Mouse (Mus musculus): ENCODE results near the gene Abhd16b. TPM values are rescaled to one million over a fixed set of nuclear protein-coding genes. Genes with fewer than 3 reads are reported as not detected.
A peak's percentile ranks its signal among the peaks of the same experiment; 100 is the strongest.

Gene Abhd16b
- polyA plus RNA-seq (2016; fragmentation: Nextera tagmentation; extraction: Ambion mirVana), result 0.10 TPM in 1 of 2 replicates, not detected in the other

- Histone ChIP-seq H3K4me2 (no peak within 1 kb of the TSS), H3K4me3 (replicated peaks) (no peak within 1 kb of the TSS), H3K36me3 (replicated peaks) (no peaks in the 10 kb centered on the region), H3K27me3 (no peaks in the 10 kb centered on the region), H3K9ac (no peak within 1 kb of the TSS), H3K9me3 (no peaks in the 10 kb centered on the region), H3K4me1 (peaks cover 15% of the 10 kb centered on the region), H3K27ac (no peak within 1 kb of the TSS)
- ATAC-seq (ENCODE audit: low FRiP score), result no peak
- 85% methylated on average over 31 of the region's 31 CpGs for WGBS
Measured at GRCm38 (mm10) chr2:181493156-181493927, at the start of gene Abhd16b. TSS of gene Abhd16b (plus strand) at chr2:181493206.

GRCm38 (mm10) chr2:181452181-181452580 lies 40.8 kb upstream of the Abhd16b start:
- WGBS, result 78% methylated on average over 4 of the region's 4 CpGs
- Histone ChIP-seq H3K27me3 (peaks cover 3% of the 10 kb centered on the region), H3K36me3 (replicated peaks) (no peaks in the 10 kb centered on the region), H3K4me1 (peaks cover 2% of the 10 kb centered on the region; the same call in 1 of the 2 replicates), H3K9ac (no peak overlapping the region), H3K9me3 (no peaks in the 10 kb centered on the region), H3K4me3 (replicated peaks) (no peak overlapping the region), H3K4me2 (no peak overlapping the region), H3K27ac (no peak overlapping the region)
- no peak for ATAC-seq (ENCODE audit: low FRiP score)

GRCm38 (mm10) chr2:181453274-181453673 lies 39.7 kb upstream of the Abhd16b start:
- Histone ChIP-seq H3K4me1 (peaks cover 11% of the 10 kb centered on the region), H3K27me3 (peaks cover 11% of the 10 kb centered on the region), H3K36me3 (replicated peaks) (no peaks in the 10 kb centered on the region), H3K9ac (no peak overlapping the region), H3K27ac (no peak overlapping the region), H3K4me2 (no peak overlapping the region), H3K9me3 (no peaks in the 10 kb centered on the region), H3K4me3 (replicated peaks) (no peak overlapping the region)
- no peak for ATAC-seq (ENCODE audit: low FRiP score)
- WGBS, result 44% methylated on average over 1 of the region's 1 CpGs

GRCm38 (mm10) chr2:181455899-181456298 lies 37.1 kb upstream of the Abhd16b start:
- Histone ChIP-seq H3K4me1 (peaks cover 26% of the 10 kb centered on the region), H3K36me3 (replicated peaks) (no peaks in the 10 kb centered on the region), H3K9ac (no peak overlapping the region), H3K27ac (no peak overlapping the region), H3K4me3 (replicated peaks) (no peak overlapping the region), H3K4me2 (no peak overlapping the region), H3K9me3 (no peaks in the 10 kb centered on the region), H3K27me3 (peaks cover 25% of the 10 kb centered on the region)
- 76% methylated on average over 2 of the region's 2 CpGs for WGBS
- ATAC-seq (ENCODE audit: low FRiP score), result no peak

- 3% methylated on average over 15 of the region's 15 CpGs for WGBS
- H3K27ac ChIP-seq, result no peak overlapping the region
- H3K4me3 ChIP-seq (replicated peaks), result peak overlapping the region; percentile 99
- H3K27me3 ChIP-seq, result peaks cover 38% of the 10 kb centered on the region
- H3K4me2 ChIP-seq, result peak overlapping the region; percentile 99
- no peaks in the 10 kb centered on the region for H3K9me3 ChIP-seq
- ATAC-seq (ENCODE audit: low FRiP score), result no peak
- H3K36me3 ChIP-seq (replicated peaks), result no peaks in the 10 kb centered on the region
- H3K4me1 ChIP-seq, result peaks cover 29% of the 10 kb centered on the region
- peak overlapping the region; percentile 84 for H3K9ac ChIP-seq
Measured at GRCm38 (mm10) chr2:181457831-181458230, 35.2 kb upstream of the Abhd16b start.

GRCm38 (mm10) chr2:181458411-181459152 lies 34.4 kb upstream of the Abhd16b start:
- under 1% methylated on average over 47 of the region's 72 CpGs for WGBS
- peak overlapping the region; percentile 99 for H3K4me2 ChIP-seq
- peak overlapping the region; percentile 84 for H3K9ac ChIP-seq
- no peaks in the 10 kb centered on the region for H3K9me3 ChIP-seq
- H3K27ac ChIP-seq, result peak overlapping the region; percentile 71
- H3K4me3 ChIP-seq (replicated peaks), result peak overlapping the region; percentile 99
- peaks cover 34% of the 10 kb centered on the region for H3K4me1 ChIP-seq
- H3K36me3 ChIP-seq (replicated peaks), result no peaks in the 10 kb centered on the region
- peaks cover 42% of the 10 kb centered on the region for H3K27me3 ChIP-seq
- ATAC-seq (ENCODE audit: low FRiP score), result peak; percentile 31

- peak; percentile 91 for ATAC-seq (ENCODE audit: low FRiP score)
- H3K9me3 ChIP-seq, result no peaks in the 10 kb centered on the region
- peaks cover 34% of the 10 kb centered on the region for H3K4me1 ChIP-seq
- peak within 1 kb of the TSS; percentile 99 for H3K4me2 ChIP-seq
- peaks cover 47% of the 10 kb centered on the region for H3K27me3 ChIP-seq
- H3K9ac ChIP-seq, result peak within 1 kb of the TSS; percentile 84
- H3K27ac ChIP-seq, result peak within 1 kb of the TSS; percentile 71
- H3K36me3 ChIP-seq (replicated peaks), result no peaks in the 10 kb centered on the region
- peak within 1 kb of the TSS; percentile 99 for H3K4me3 ChIP-seq (replicated peaks)
- under 1% methylated on average over 38 of the region's 83 CpGs for WGBS
Measured at GRCm38 (mm10) chr2:181459153-181459672, 33.8 kb upstream of the Abhd16b start, which contains the start of gene Zbtb46. TSS of gene Zbtb46 (minus strand) at chr2:181459426.

GRCm38 (mm10) chr2:181459673-181460621 lies 33.1 kb upstream of the Abhd16b start:
- Histone ChIP-seq H3K4me3 (replicated peaks) (peak overlapping the region; percentile 99), H3K4me1 (peaks cover 34% of the 10 kb centered on the region), H3K36me3 (replicated peaks) (no peaks in the 10 kb centered on the region), H3K27me3 (peaks cover 53% of the 10 kb centered on the region), H3K9ac (peak overlapping the region; percentile 84), H3K27ac (0 out of 2 replicates have a peak overlapping the region, but pooled peaks have one; percentile 37), H3K9me3 (no peaks in the 10 kb centered on the region), H3K4me2 (peak overlapping the region; percentile 99)
- ATAC-seq (ENCODE audit: low FRiP score), result peak; percentile 69
- WGBS, result under 1% methylated on average over 70 of the region's 71 CpGs

- peaks cover 53% of the 10 kb centered on the region for H3K27me3 ChIP-seq
- H3K9ac ChIP-seq, result no peak overlapping the region
- H3K9me3 ChIP-seq, result no peaks in the 10 kb centered on the region
- peaks cover 34% of the 10 kb centered on the region for H3K4me1 ChIP-seq
- WGBS, result 97% methylated on average over 1 of the region's 1 CpGs
- no peak overlapping the region for H3K27ac ChIP-seq
- H3K4me2 ChIP-seq, result no peak overlapping the region
- ATAC-seq (ENCODE audit: low FRiP score), result no peak
- H3K4me3 ChIP-seq (replicated peaks), result no peak overlapping the region
- no peaks in the 10 kb centered on the region for H3K36me3 ChIP-seq (replicated peaks)
Measured at GRCm38 (mm10) chr2:181461536-181462100, 31.4 kb upstream of the Abhd16b start.

GRCm38 (mm10) chr2:181462604-181463003 lies 30.4 kb upstream of the Abhd16b start:
- H3K27ac ChIP-seq, result no peak overlapping the region
- peaks cover 48% of the 10 kb centered on the region for H3K27me3 ChIP-seq
- H3K36me3 ChIP-seq (replicated peaks), result no peaks in the 10 kb centered on the region
- no peak for ATAC-seq (ENCODE audit: low FRiP score)
- H3K9me3 ChIP-seq, result no peaks in the 10 kb centered on the region
- H3K4me1 ChIP-seq, result peaks cover 28% of the 10 kb centered on the region
- 89% methylated on average over 1 of the region's 1 CpGs for WGBS
- no peak overlapping the region for H3K4me2 ChIP-seq
- no peak overlapping the region for H3K9ac ChIP-seq
- H3K4me3 ChIP-seq (replicated peaks), result no peak overlapping the region

- 45% methylated on average over 7 of the region's 7 CpGs for WGBS
Measured at GRCm38 (mm10) chr2:181463008-181463738, 29.8 kb upstream of the Abhd16b start.

More at GRCm38 (mm10) chr2:181463008-181463738, 29.8 kb upstream of the Abhd16b start:
- no peaks in the 10 kb centered on the region for H3K9me3 ChIP-seq
- H3K27me3 ChIP-seq, result peaks cover 43% of the 10 kb centered on the region
- H3K4me3 ChIP-seq (replicated peaks), result no peak overlapping the region
- peaks cover 23% of the 10 kb centered on the region for H3K4me1 ChIP-seq
- no peak overlapping the region for H3K4me2 ChIP-seq
- ATAC-seq (ENCODE audit: low FRiP score), result no peak
- no peak overlapping the region for H3K27ac ChIP-seq
- no peaks in the 10 kb centered on the region for H3K36me3 ChIP-seq (replicated peaks)
- no peak overlapping the region for H3K9ac ChIP-seq

Measured in forebrain, embryonic 12.5 days (tissue).